Mouse (Mus musculus): ENCODE data around the gene Disc1. TPM values are rescaled to one million over a fixed set of nuclear protein-coding genes. Genes with fewer than 3 reads are reported as not detected.

Disc1 gene
- total and polyA plus RNA-seq, 3 experiments = not detected

GRCm38 (mm10) chr8:125024085-125024484, 29.9 kb upstream of the Disc1 start:
- Histone ChIP-seq H3K9ac (ENCODE audit: insufficient read depth, low read depth) (no peak overlapping the region), H3K4me1 (ENCODE audit: control insufficient read depth in 1 of 2, insufficient read depth in 2 of 2) (no peaks in the 10 kb centered on the region), H3K4me3 (replicated peaks in 1 of 3; ENCODE audit: low read depth in 2 of 3, low read length in 2 of 3, poor library complexity in 1 of 3) (no peak overlapping the region), H3K27me3 (replicated peaks) (no peaks in the 10 kb centered on the region), H3K79me2 (replicated peaks; ENCODE audit: control insufficient read depth, extremely low read depth, insufficient read depth, poor library complexity, severe bottlenecking) (no peaks in the 10 kb centered on the region), H3K27ac (ENCODE audit: insufficient read depth, low read depth) (no peak overlapping the region), H3K9me3 (replicated peaks; ENCODE audit: low read length) (peaks cover 2% of the 10 kb centered on the region), H3K36me3 (replicated peaks in 1 of 2; ENCODE audit: control insufficient read depth in 1 of 2, insufficient read depth in 1 of 2, low read length in 1 of 2) (peaks cover 60 to 62% of the 10 kb centered on the region in 2 experiments), H3K4me2 (ENCODE audit: insufficient read depth, low read depth, poor library complexity, severe bottlenecking) (no peak overlapping the region)
- in situ Hi-C loops (cut with MboI; ENCODE audit: low pct_ligation_motif_present, low pct_unique_long_range_greater_than_20kb, low sequenced_read_pairs) = no loop called here
- no peak for TF ChIP-seq SIN3A (IDR thresholded peaks at IDR 0.05; ENCODE audit: low read length)
- TF ChIP-seq USF1 (IDR thresholded peaks at IDR 0.05; ENCODE audit: low read depth, low read length) = no peak
- no peak for TF ChIP-seq CTCF (conservative IDR thresholded peaks at IDR 0.05 in 1 of 2, IDR thresholded peaks at IDR 0.05 in 1 of 2; ENCODE audit: low read depth in 2 of 2, low read length in 2 of 2)
- no peak for TF ChIP-seq HCFC1 (IDR thresholded peaks at IDR 0.05; ENCODE audit: low read depth, low read length)
- no peak for TF ChIP-seq MAX (IDR thresholded peaks at IDR 0.05; ENCODE audit: low read length)
- TF ChIP-seq MAFK (IDR thresholded peaks at IDR 0.05; ENCODE audit: insufficient replicate concordance, low read length) = no peak
- no peak for TF ChIP-seq POLR2A (IDR thresholded peaks at IDR 0.05; ENCODE audit: low read depth, low read length)
- TF ChIP-seq CHD2 (IDR thresholded peaks at IDR 0.05; ENCODE audit: low read length) = no peak
- TF ChIP-seq ETS1 (conservative IDR thresholded peaks at IDR 0.05; ENCODE audit: low read depth, low read length) = no peak
- no peak for TF ChIP-seq KAT2A (IDR thresholded peaks at IDR 0.05; ENCODE audit: insufficient replicate concordance, low read length)
- TF ChIP-seq ZKSCAN1 (IDR thresholded peaks at IDR 0.05; ENCODE audit: borderline replicate concordance, low read depth, low read length) = no peak
- no peak for TF ChIP-seq MAZ (IDR thresholded peaks at IDR 0.05; ENCODE audit: low read depth, low read length)
- no peak for TF ChIP-seq POLR2AphosphoS2 (IDR thresholded peaks at IDR 0.05; ENCODE audit: low read depth, low read length)
- no peak for TF ChIP-seq GABPA (IDR thresholded peaks at IDR 0.05; ENCODE audit: insufficient replicate concordance, low read depth, low read length)
- TF ChIP-seq IRF4 (IDR thresholded peaks at IDR 0.05; ENCODE audit: low read depth, low read length) = no peak
- no peak for TF ChIP-seq BHLHE40 (IDR thresholded peaks at IDR 0.05; ENCODE audit: low read depth, low read length)
- no peak for DNase-seq (ENCODE audit: extremely low read depth)
- dilution Hi-C loops (cut with MboI; ENCODE audit: extremely low pct_ligation_motif_present, extremely low pct_unique_long_range_greater_than_20kb, low sequenced_read_pairs) = no loop called here

GRCm38 (mm10) chr8:125027211-125027610, 26.8 kb upstream of the Disc1 start:
- H3K27ac ChIP-seq (ENCODE audit: insufficient read depth, low read depth) = no peak overlapping the region
- H3K4me3 ChIP-seq (replicated peaks in 1 of 3; ENCODE audit: low read depth in 2 of 3, low read length in 2 of 3, poor library complexity in 1 of 3) = no peak overlapping the region
- no peaks in the 10 kb centered on the region for H3K9me3 ChIP-seq (replicated peaks; ENCODE audit: low read length)
- no peak for TF ChIP-seq MYC (IDR thresholded peaks at IDR 0.05; ENCODE audit: low read depth, low read length)
- no peak for TF ChIP-seq NRF1 (IDR thresholded peaks at IDR 0.05; ENCODE audit: low read depth, low read length)
- TF ChIP-seq UBTF (IDR thresholded peaks at IDR 0.05; ENCODE audit: low read depth, low read length) = no peak
- TF ChIP-seq ZC3H11A (IDR thresholded peaks at IDR 0.05; ENCODE audit: low read depth, low read length) = no peak
- no peak for TF ChIP-seq MEF2A (IDR thresholded peaks at IDR 0.05; ENCODE audit: borderline replicate concordance, low read depth, low read length)
- no peak for TF ChIP-seq HCFC1 (IDR thresholded peaks at IDR 0.05; ENCODE audit: low read depth, low read length)
- no peak for TF ChIP-seq USF1 (IDR thresholded peaks at IDR 0.05; ENCODE audit: low read depth, low read length)
- TF ChIP-seq EP300 (IDR thresholded peaks at IDR 0.05; ENCODE audit: low read length) = no peak
- H3K36me3 ChIP-seq (replicated peaks in 1 of 2; ENCODE audit: control insufficient read depth in 1 of 2, insufficient read depth in 1 of 2, low read length in 1 of 2) = peaks cover 72 to 83% of the 10 kb centered on the region in 2 experiments
- no peaks in the 10 kb centered on the region for H3K79me2 ChIP-seq (replicated peaks; ENCODE audit: control insufficient read depth, extremely low read depth, insufficient read depth, poor library complexity, severe bottlenecking)
- H3K4me2 ChIP-seq (ENCODE audit: insufficient read depth, low read depth, poor library complexity, severe bottlenecking) = no peak overlapping the region
- H3K27me3 ChIP-seq (replicated peaks) = no peaks in the 10 kb centered on the region
- no peak overlapping the region for H3K9ac ChIP-seq (ENCODE audit: insufficient read depth, low read depth)
- H3K4me1 ChIP-seq (ENCODE audit: control insufficient read depth in 1 of 2, insufficient read depth in 2 of 2) = no peaks in the 10 kb centered on the region
- in situ Hi-C loops (cut with MboI; ENCODE audit: low pct_ligation_motif_present, low pct_unique_long_range_greater_than_20kb, low sequenced_read_pairs) (no loop called here), dilution Hi-C loops (cut with MboI; ENCODE audit: extremely low pct_ligation_motif_present, extremely low pct_unique_long_range_greater_than_20kb, low sequenced_read_pairs) (no loop called here)
- DNase-seq (ENCODE audit: extremely low read depth) = no peak
